Mouse (Mus musculus) myocyte (in vitro differentiated cells): ENCODE measurements at regions not wholly inside any gene's neighbourhood (a gene's known extent, or its start where the extent isn't known, plus 50 kb on each side); places are given as distances from the start of the nearest gene placed in this dataset.

Source experiments
- H3K27me3 ChIP-seq: one replicate; pipeline ENCODE4 v1.6.1; 2011; ENCODE audit not compliant: control insufficient read depth, insufficient read depth, insufficient read length
- H3K36me3 ChIP-seq: one replicate; pipeline ENCODE4 v1.6.1; 2011; ENCODE audit not compliant: control insufficient read depth, insufficient read depth
- H3K4me2 ChIP-seq: one replicate; pipeline ENCODE4 v1.6.1; 2011; ENCODE audit warnings: low read depth, control low read depth
- H3K4me3 ChIP-seq: one replicate; pipeline ENCODE4 v1.5.1; 2011; ENCODE audit warnings: mild to moderate bottlenecking, control low read depth, moderate library complexity
- H3K79me2 ChIP-seq: one replicate; pipeline ENCODE4 v1.6.1; 2011; ENCODE audit not compliant: control insufficient read depth, insufficient read depth
- H3ac ChIP-seq: one replicate; pipeline ENCODE4 v1.6.1; 2011; ENCODE audit not compliant: control insufficient read depth, insufficient read length
- CEBPB ChIP-seq: IDR thresholded peaks from 2 replicates; pipeline ENCODE4 v1.6.1; 2011; ENCODE audit warnings: mild to moderate bottlenecking, moderate library complexity; ENCODE audit not compliant: poor library complexity, insufficient read depth, severe bottlenecking
- E2F4 ChIP-seq: IDR thresholded peaks from one replicate; pipeline ENCODE4 v1.6.1; 2011; ENCODE audit warnings: mild to moderate bottlenecking, control low read depth, moderate library complexity; ENCODE audit not compliant: insufficient read depth
- MAX ChIP-seq: IDR thresholded peaks from one replicate; pipeline ENCODE4 v1.6.1; 2011; ENCODE audit warnings: low read depth, mild to moderate bottlenecking, control low read depth
- MYOD1 ChIP-seq, 3 experiments: IDR thresholded peaks; one replicate each; pipeline ENCODE4 v1.6.1; 2011; ENCODE audit warnings: control low read depth in 2 of 3, low read depth in 2 of 3, mild to moderate bottlenecking in 2 of 3, moderate library complexity in 1 of 3; ENCODE audit not compliant: insufficient read length in 2 of 3, control insufficient read depth in 1 of 3
- MYOG ChIP-seq, 3 experiments: IDR thresholded peaks; one replicate each; pipeline ENCODE4 v1.6.1; 2011; ENCODE audit warnings: control low read depth in 2 of 3, low read depth in 2 of 3, mild to moderate bottlenecking in 2 of 3; ENCODE audit not compliant: insufficient read length in 2 of 3, control insufficient read depth in 1 of 3, insufficient read depth in 1 of 3
- POLR2A ChIP-seq: IDR thresholded peaks from one replicate; pipeline ENCODE4 v1.6.1; 2011; ENCODE audit warnings: low read depth, mild to moderate bottlenecking, control low read depth, moderate library complexity; ENCODE audit not compliant: insufficient read length
- POLR2AphosphoS2 ChIP-seq: IDR thresholded peaks from one replicate; pipeline ENCODE4 v1.6.1; 2011; ENCODE audit warnings: low read depth, control low read depth; ENCODE audit not compliant: insufficient read length
- REST ChIP-seq: IDR thresholded peaks from one replicate; pipeline ENCODE4 v1.6.1; 2011; ENCODE audit warnings: mild to moderate bottlenecking, control low read depth, moderate library complexity; ENCODE audit not compliant: insufficient read depth, insufficient read length
- SRF ChIP-seq: IDR thresholded peaks from one replicate; pipeline ENCODE4 v1.6.1; 2011; ENCODE audit warnings: low read depth; ENCODE audit not compliant: control insufficient read depth, insufficient read length
- TCF12 ChIP-seq: IDR thresholded peaks from one replicate; pipeline ENCODE4 v1.6.1; 2011; ENCODE audit warnings: mild to moderate bottlenecking, control low read depth; ENCODE audit not compliant: poor library complexity, insufficient read depth, severe bottlenecking
- TCF3 ChIP-seq: IDR thresholded peaks from one replicate; pipeline ENCODE4 v1.6.1; 2011; ENCODE audit warnings: low read depth, control low read depth; ENCODE audit not compliant: insufficient read length
- USF1 ChIP-seq: IDR thresholded peaks from one replicate; pipeline ENCODE4 v1.6.1; 2011; ENCODE audit warnings: low read depth, mild to moderate bottlenecking, control low read depth, moderate library complexity

- Histone ChIP-seq H3K36me3 (no peaks in the 10 kb centered on the region), H3K27me3 (no peaks in the 10 kb centered on the region), H3K79me2 (no peaks in the 10 kb centered on the region), H3K4me2 (no peak overlapping the region), H3K4me3 (no peak overlapping the region), H3ac (no peak overlapping the region)
- TF ChIP-seq MYOD1 (IDR thresholded peaks at IDR 0.05; ENCODE audit: control insufficient read depth in 1 of 3, insufficient read length in 2 of 3, low read depth in 2 of 3), result no peak
- TF ChIP-seq REST, result no peak
- TF ChIP-seq MYOG (IDR thresholded peaks at IDR 0.05; ENCODE audit: control insufficient read depth in 1 of 3, insufficient read depth in 1 of 3, insufficient read length in 2 of 3, low read depth in 2 of 3), result no peak
- TF ChIP-seq POLR2A, result no peak
- no peak for TF ChIP-seq TCF12
- no peak for TF ChIP-seq E2F4
- no peak for TF ChIP-seq POLR2AphosphoS2
- no peak for TF ChIP-seq USF1
- no peak for TF ChIP-seq CEBPB
- TF ChIP-seq SRF, result no peak
- TF ChIP-seq TCF3, result no peak
- TF ChIP-seq MAX, result no peak
These were observed 199.8 kb upstream of the Ankrd50 start for GRCm38 (mm10) chr3:38684247-38684991.

GRCm38 (mm10) chr3:38663670-38664494 lies 179.2 kb upstream of the Ankrd50 start:
- Histone ChIP-seq H3K4me2 (no peak overlapping the region), H3K79me2 (no peaks in the 10 kb centered on the region), H3K27me3 (no peaks in the 10 kb centered on the region), H3K4me3 (no peak overlapping the region), H3ac (no peak overlapping the region), H3K36me3 (no peaks in the 10 kb centered on the region)
- TF ChIP-seq MYOD1 (IDR thresholded peaks at IDR 0.05; ENCODE audit: control insufficient read depth in 1 of 3, insufficient read length in 2 of 3, low read depth in 2 of 3) (no peak), POLR2A (no peak), TCF12 (no peak), MAX (no peak), REST (no peak), E2F4 (no peak), SRF (no peak), TCF3 (no peak), MYOG (IDR thresholded peaks at IDR 0.05; ENCODE audit: control insufficient read depth in 1 of 3, insufficient read depth in 1 of 3, insufficient read length in 2 of 3, low read depth in 2 of 3) (no peak), USF1 (no peak), CEBPB (no peak), POLR2AphosphoS2 (no peak)

GRCm38 (mm10) chr3:38663023-38663422 lies 178.4 kb upstream of the Ankrd50 start:
- Histone ChIP-seq H3K36me3 (no peaks in the 10 kb centered on the region), H3K27me3 (no peaks in the 10 kb centered on the region), H3K4me2 (no peak overlapping the region), H3K4me3 (no peak overlapping the region), H3ac (no peak overlapping the region), H3K79me2 (no peaks in the 10 kb centered on the region)
- TF ChIP-seq E2F4 (no peak), USF1 (no peak), POLR2AphosphoS2 (no peak), TCF12 (no peak), MAX (no peak), CEBPB (no peak), MYOD1 (IDR thresholded peaks at IDR 0.05; ENCODE audit: control insufficient read depth in 1 of 3, insufficient read length in 2 of 3, low read depth in 2 of 3) (no peak), REST (no peak), SRF (no peak)

- no peak overlapping the region for H3ac ChIP-seq
- no peaks in the 10 kb centered on the region for H3K36me3 ChIP-seq
- no peak overlapping the region for H3K4me2 ChIP-seq
- H3K79me2 ChIP-seq, result no peaks in the 10 kb centered on the region
- no peaks in the 10 kb centered on the region for H3K27me3 ChIP-seq
- H3K4me3 ChIP-seq, result no peak overlapping the region
- TF ChIP-seq POLR2AphosphoS2 (no peak), POLR2A (no peak), REST (no peak), TCF12 (no peak), USF1 (no peak), SRF (no peak), MYOD1 (IDR thresholded peaks at IDR 0.05; ENCODE audit: control insufficient read depth in 1 of 3, insufficient read length in 2 of 3, low read depth in 2 of 3) (no peak), CEBPB (no peak), MYOG (IDR thresholded peaks at IDR 0.05; ENCODE audit: control insufficient read depth in 1 of 3, insufficient read depth in 1 of 3, insufficient read length in 2 of 3, low read depth in 2 of 3) (no peak), TCF3 (no peak), MAX (no peak), E2F4 (no peak)
These were observed 172.1 kb upstream of the Ankrd50 start for GRCm38 (mm10) chr3:38656790-38657189.
